Mouse (Mus musculus) spleen, adult 18-20 months (tissue): ENCODE data around the gene Hopx.
"Not testable (repeated sequence)": the region's sequence is repeated elsewhere in the genome, so short reads cannot be mapped to it uniquely, and the experiment has no call there.

Experiments used
- DNase-seq, 2 experiments: peaks; one replicate each; pipeline ENCODE4 v3.0.0; 2022; ENCODE audit warnings: mixed read lengths in 2 of 2

Gene Hopx

DNA sequence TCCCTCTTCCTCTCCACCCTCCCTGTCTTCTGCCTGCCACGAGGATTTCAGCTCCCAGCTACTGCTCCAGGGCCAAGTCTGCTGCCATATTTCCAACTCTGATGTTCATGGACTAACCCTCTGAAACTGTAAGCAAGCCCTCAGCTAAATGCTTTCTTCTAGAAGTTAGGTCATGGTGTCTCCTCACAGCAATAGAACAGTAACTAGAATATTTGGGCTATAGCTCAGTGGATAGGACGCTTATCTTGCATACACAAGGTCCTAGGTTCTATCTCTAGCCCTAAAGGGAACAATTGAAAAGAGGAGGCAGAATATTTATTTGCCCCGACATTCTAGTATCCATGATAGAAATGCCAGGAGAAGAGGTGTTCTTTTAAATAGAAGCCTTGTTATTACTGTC lies 16.0 kb downstream of the Hopx start:
- DNase-seq, result no peak

DNA sequence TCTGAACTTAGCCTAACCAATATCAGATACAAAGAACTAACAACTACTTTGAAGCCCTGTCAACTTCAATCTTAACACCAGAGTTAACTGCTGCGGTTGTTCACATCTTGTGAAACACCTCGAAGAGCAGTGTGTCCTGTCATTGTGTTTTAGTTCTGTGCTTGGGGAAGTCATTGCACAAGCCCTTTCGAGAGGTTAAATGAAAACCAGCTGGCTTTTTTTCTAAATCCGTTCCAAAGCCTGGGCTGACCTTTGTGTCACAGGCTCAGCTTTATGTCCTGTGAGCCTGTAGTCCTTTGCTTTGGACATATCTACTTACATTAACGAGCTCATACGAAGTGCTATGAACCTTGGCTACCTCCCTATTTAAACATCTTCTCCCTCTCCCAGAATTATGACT lies 17.2 kb downstream of the Hopx start:
- no peak for DNase-seq

DNA sequence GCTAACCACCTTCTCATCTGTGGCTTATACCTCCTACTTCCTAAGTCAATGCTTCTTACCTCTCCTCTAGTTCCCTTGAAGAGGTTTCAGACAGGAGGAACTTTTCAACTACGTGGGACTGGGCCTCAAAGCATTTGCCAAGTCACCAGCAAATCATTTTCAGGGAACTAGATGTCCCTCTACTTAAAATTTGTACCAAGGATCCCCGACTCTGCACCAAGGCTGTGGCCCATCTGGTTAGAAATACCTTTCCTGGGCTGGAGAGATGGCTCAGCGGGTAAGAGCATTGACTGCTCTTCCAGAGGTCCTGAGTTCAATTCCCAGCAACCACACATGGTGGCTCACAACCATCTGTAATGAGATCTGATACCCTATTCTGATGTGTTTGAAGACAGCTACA lies 18.7 kb downstream of the Hopx start:
- not testable (repeated sequence) for DNase-seq

DNA sequence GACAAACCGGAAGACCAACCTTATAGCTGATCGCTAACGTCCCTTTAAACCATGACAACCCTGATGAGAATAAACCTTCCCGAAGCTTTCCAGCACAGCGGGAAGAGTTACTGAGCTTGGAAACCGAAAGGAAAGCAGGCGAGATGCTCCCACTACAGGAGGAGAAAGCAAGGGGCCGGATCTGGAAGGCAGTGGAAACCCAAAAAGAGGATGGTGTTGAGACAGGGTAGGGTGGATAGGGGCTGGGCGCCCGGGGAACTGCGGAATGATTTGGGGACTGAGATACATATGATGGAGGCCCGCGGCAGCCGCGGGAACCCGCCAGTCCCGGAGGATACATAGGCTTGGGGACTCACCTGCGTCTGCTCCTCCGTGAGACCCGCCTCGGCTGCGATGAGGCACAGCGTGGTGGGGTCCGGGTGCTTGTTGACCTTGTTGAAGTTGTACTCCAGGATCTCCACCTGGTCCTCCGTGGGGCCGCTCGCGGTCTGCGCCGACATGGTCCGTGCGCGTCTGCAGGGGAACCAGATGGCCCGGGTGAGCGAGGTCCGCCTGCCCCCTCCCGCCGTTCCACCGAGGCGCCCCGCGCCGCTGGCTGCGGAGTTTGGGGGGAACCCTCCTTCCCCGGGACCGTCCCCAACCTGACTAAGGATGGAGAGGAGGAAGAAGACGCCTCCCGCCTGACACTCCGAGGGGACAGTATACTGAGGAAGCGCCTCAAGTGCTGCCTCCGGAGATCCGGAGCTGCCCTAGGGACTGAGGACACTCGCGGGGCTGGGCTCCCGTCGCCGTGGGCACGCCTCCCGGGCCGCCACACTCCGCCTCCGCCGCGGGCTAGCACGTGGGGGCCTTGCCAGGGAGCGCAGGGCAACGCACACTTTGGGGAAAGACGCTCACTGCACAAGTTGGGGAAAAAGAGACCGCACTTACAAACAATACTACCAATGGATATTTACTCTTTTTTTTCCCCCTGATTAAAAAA lies 20.1 kb downstream of the Hopx start:
- DNase-seq, result peak; percentile 64 to 75

DNA sequence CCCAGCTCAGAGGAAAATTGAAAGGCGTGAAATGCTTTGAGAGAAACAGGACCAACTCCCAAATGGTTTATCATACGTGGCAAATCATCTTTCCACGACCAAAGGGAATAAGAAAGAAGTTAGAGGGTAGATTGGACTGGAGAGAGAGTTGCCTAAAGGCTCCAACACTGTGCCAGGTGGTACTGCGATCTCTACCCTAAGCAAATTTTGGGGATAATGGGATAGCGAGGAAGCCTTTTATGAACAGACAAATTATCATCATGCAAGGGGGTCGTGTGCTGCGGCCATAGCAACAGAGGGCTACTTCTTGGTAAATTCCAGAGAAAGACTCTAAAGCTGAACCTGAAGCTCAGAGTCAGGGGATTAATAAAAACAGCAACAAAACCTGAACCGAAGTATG lies 21.0 kb downstream of the Hopx start:
- DNase-seq, result no peak

DNA sequence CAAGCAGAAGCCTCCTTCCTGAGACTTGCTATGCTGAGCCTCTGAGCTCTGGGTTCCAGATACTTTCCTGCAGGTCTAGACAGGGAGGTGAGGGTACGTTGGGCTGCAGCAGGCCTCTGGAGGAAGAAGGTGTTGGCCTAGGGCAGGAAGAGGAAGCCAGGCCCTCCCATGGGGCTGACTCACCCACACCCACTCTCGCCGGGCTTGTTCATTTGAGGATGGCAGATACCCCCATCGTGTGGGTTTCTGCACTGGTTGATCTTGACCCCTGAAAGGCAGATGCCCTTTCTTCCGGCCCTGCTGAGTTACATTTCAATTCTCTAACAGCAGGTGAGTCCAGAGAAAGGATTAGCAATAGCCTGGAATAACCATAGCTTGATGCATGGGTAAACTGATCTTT lies 22.4 kb downstream of the Hopx start:
- peak; percentile 28 to 52 for DNase-seq

DNA sequence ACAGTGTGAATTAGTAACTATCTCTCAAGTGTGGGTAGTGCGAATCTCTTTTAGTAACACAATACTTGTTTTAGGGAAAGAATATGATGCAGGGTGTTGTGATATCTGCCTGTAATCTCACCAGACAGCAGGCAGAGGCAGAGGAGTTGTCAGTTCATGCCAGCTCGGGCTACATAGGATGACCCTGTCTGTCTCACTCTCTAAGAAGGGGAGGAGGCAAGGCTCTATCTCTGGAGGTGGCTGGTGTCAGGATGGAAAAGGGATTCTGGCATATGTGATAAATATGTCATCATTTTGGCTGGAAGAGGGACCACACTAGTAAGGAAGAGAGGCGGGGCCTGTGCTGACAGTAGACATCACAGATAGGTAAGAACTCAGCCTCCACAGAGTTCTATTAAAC lies 23.0 kb downstream of the Hopx start:
- DNase-seq, result no peak

DNA sequence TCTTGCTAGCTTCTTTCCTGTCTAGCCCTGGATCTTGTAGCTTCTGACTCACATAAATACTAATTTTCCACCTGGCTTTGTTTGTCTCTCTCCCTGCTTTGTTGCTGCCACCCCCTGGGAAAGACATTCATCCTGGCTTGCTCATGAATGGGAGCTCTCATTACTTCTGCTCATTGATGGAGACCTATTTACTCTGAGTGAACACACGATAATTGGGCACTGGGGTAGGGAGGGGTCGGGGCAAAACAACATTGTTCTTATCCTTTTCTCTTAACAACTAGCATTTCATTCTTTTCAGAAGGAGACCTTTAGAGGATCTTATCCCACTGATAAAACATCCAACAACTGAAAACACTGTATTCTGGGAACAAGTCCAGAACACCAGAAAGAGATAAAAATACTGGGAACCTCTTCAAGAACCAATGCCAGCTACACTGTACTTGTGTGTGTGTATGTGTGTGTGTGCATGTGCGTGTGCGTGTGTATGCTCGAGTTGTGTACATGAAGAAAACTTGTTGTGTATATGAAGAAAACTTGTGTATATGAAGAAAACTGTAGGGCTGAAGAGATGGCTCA lies 24.3 kb downstream of the Hopx start:
- DNase-seq, result no peak

DNA sequence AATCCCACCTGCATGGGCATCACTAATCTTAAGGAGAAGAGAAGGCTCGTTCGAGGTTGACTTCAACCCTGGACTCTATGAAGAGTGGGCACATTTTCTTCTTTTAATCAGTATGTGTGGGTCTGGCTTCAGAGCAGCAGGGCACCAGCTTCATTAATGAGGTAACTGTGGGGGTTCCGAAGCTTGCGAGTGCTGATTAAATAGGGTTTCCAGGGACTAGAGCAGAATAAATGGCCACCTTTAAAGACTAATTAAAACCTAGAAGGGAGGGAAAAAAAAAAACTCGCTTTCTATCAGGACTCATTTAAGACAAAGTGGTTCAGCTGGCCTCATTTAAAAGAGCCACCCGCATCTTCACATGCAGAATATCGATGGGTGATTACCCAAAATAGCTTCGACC lies 25.0 kb downstream of the Hopx start:
- DNase-seq, result no peak

DNA sequence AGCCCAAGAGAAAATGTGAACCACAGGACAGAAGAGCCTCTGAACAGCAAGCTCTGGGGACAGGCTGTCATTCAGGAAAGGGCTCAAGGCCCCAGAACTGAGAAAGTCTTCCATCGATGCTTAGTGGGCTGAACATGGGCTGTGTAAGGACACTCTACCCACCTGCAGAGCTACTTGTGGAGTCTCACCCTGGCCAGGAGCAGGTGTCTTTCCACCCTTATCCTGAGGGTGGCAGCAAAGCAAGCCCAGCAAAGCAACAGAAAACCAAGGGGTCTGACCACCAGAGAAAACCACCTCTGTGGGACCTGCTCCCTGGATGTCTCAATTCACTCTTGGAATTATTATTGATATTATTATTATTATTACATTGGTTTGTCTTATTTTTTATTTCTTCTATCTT lies 25.6 kb downstream of the Hopx start:
- DNase-seq, result peak; percentile 39 to 64

DNA sequence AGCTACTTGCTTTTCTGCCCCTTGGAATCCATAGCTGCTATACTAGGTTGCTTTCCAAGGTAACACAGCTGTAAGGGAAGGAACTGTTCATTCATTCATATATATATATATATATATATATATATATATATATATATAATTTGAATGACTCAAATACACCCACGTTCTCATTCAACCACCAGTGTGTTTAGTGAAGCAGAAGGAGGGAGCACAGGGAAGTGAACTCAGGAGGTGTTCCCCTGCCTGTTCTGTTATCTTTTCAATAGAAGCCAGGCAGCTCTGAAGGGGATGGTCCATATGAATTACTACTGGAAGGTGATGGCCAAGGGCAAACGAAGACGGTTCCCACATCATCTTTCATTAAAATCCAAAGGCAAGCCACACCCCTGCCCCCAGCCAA lies 27.8 kb downstream of the Hopx start:
- no peak for DNase-seq

DNA sequence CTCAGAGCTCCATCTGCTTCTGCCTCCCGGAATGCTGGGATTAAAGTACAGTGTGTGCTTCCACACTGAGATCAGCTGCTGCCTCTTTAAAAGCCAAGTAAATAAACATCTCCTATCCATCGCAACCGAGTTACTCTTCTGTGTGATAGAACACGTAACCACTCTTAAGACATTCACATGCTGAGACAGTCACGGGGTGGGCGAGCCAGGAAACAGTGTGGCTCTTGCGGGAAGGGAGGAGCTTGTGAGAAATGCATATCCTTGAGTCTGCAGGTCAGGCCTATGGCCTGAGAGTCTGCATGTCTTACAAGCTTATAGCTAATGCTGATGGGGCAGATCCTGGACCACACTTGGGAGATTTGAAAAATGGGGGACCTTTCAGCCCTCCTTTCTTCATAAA lies 28.4 kb downstream of the Hopx start:
- no peak for DNase-seq

DNA sequence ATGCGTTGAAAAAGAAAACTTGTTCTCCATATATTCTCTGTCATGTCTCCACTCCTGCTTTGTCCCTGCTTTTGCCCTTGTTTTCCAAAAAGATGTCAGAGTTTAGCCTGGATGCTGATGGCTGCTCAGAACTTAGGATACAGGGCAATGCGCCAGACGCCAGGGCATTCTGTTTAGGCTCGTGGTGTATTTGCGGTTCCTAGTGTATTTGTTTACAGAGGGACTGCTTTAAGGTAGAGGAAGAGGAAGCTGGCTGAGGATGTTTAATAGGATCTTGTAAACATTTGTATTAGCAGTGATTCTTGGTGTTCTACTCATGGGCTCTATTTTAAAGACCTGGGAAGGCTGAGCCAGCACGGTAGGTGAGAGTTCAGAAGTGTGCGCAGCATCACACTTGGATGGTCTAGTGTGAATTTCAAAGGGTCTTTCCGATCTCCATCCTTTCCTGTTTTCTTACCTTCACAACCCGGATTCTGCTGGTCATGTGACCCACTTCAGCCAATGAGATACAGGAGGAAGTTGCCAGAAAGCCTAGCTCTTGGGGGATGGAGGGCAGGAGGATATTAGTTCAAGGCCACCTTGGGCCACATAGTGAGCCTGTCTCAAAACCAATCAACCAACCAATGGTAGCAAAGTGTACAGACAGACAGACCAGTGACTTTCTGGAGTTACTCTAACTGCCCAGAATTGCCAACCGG lies 29.0 kb downstream of the Hopx start:
- DNase-seq, result no peak

DNA sequence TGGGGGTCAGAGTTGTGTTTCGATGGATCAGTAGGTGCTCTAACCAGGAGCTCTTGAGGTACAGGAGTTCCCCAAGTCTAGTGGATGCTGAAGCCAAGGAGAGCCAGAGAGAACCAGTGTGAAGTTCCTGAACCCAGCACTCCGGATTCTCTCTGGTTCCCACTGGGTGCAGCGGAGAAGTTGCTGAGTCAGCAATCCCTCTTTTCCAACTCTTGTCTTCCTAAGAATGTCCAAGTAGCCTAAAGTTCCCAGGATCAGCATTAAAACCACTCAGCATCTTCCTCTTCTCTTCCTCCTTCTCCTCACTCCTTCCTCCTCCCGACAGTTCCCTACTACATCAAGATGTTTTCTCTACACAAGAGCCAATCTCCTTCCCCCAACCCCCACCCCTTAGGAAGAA lies 30.5 kb downstream of the Hopx start:
- no peak for DNase-seq

DNA sequence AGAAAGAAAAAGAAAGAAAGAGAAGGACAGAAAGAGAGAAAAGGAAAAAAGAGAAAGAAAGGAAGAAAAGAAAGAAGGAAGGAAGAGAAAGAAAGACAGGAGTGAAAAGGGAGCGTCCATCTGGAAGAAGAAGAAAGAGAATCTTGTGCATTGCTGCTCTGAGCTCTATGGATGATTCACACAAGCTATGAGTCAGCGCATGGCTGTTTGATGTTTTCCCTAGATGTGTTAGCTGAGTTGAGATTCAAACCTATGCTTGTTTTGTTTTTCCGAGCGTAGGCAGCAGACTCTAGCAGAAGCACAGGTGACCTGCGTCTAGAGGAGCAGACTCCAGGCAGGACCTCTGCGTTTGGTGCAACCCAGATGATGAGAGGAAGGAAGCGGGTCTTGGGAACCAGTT lies 32.2 kb downstream of the Hopx start:
- DNase-seq, result no peak

DNA sequence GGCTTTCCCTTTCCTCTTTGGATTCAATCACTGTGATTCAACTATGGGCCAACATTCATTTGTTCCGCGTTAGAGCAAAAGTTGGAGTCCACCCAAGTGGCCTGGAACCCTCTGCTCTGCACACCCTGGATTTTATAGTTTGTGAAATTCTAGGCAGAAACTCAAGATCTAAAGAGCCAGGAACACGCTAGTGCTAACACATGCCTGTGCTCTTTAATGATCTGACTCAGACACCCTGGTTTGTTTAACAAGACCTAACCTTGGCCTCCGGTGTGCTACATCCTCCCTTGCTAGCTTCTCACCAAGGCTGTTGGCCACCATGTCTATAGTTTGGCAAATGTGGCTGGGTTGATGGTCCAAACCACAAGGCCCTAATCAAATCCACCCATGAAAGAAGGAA lies 34.2 kb downstream of the Hopx start:
- DNase-seq, result no peak

DNA sequence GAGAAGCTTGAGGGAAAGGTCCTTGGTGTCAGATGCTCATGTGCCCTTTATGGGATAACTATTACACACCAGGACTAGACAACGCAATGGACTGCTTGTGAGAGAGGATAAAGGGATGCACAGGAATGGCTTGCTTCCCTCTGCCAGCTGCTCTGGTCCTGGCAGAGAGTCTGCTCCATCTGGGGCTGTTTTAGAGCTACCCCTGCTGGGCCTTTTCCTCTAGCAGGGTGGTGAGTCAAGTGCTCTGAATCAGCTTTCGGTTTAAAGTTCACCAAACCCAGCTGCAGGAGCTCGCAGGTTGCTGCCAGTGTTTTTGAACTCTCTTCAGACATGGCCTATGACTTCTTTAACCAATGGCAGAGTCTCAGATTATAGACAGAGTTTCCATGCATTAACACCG lies 39.0 kb downstream of the Hopx start:
- DNase-seq, result no peak

DNA sequence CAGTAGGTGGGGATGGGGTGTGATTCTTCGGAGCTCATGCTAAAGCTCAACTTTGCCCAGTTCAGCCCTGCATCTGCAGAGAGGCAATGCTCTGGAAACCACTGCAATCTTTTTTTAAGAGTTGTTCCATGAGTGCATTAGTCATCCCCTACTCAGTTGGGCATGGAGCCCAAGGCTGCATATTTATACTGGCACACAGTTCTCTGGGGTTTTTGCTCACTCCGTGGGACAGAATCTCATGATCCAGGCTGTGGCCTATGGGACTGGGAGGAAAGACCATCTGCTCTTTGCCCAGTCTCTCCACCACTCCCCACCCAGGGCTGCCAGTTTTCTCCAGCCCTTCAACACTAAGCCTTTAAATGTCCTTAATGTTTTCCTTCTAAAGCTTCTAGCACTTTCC lies 40.0 kb downstream of the Hopx start:
- DNase-seq, result no peak

DNA sequence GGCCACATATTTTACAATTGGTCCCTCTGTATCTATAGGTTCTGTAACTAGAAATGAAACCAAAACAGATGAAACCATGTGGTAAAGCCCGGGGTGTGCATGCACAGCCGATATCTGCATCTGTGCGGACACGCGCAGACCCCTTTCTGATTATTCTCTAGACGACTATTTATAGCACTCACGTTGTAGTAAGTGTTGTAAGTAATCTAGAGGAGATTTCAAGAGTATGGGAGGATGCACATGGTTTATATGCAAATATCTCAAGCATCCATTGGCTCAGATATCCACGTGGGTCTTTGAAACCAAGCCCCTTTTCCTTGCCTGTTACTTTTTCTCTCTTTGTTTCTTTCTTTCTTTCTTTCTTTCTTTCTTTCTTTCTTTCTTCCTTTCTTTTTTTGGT lies 41.1 kb downstream of the Hopx start:
- DNase-seq, result no peak

DNA sequence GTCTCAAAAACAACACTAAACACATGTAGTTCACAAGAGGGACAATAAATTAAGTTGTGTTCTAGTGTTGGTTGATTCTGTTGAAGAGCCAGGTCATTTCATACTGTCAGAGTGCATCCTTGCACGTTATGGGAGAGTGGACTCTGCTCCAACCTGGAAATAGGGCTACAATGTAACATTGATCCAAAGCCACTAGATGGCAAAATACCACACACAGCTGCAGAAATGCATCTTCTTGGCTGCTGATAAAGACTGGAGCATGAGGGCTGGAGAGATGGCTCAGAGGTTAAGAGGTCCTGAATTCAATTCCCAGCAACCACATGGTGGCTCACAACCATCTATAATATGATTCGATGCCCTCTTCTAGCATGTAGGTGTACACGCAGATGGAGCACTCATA lies 43.3 kb downstream of the Hopx start:
- no peak for DNase-seq

DNA sequence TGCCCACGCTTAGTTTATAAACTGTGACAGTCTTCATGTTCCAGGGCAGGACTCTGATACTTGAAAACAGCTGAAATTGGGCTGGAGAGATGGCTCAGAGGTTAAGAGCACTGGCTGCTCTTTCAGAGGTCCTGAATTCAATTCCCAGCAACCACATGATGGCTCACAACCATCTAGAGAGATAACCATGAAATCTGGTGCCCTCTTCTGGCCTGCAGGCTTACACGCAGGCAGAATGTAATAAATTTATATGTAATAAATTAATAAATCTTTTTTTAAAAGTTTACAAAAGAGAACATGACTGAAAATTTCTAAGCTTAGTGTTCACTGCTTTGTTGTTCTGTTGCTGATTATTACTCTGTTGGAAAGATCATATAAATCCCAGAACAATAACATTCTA lies 43.9 kb downstream of the Hopx start:
- no peak for DNase-seq

DNA sequence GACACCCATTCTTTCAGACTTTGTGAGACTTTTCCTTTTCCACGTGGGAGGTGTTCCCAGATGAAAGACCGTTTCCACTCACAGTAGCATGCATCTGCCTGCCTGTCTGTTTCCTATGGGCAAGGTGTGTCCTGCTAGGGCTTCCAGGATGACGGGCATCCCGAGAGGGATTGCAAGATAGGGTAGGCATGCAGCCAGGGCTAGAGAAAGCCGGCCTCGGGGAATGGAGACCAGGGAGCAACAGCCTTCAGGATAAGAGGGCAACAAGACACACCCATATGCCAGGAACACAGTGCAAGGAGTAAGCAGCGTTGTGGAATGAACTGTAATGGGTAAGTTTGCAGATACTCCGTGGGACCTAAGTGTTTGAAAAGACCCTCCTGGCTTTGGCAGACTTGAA lies 47.6 kb downstream of the Hopx start:
- no peak for DNase-seq

DNA sequence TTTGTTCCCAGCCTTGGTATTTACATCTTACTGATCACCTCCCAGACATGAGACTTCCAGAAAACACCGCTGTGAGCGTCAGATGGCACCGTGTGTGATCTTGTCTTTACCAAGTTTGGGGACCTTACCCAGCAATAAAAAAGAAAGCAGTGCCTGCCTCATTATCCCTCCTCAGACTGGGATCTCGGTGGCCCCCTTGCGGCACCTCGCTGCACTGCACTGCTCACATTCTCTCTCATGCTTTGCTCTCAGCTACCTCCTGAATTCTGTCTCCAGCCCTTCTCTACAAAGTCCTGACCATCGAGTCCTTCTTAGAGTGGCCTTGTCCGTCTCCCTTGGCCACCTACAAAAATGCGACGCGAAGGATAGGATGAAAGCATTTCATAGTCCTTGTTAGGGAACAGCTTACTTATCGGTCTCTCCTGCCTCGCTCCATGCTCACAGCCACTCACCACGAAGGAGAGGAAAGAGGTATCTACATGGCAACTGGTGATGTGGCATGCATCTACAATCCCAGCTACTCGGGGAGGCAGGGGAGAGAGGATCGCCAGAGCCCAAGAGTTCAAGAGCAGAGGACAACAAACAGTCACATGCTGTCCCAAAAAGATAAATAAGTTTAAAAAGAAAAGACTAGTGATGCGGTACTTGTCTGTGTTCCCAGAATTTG lies 53.4 kb downstream of the Hopx start:
- peak; percentile 35 to 79 for DNase-seq
